Mouse (Mus musculus) retina, postnatal 1 day (tissue): ENCODE measurements at regions not wholly inside any gene's neighbourhood (a gene's known extent, or its start where the extent isn't known, plus 50 kb on each side); places are given as distances from the start of the nearest gene placed in this dataset.
A peak's percentile ranks its signal among the peaks of the same experiment; 100 is the strongest.

Experiments
- DNase-seq: peaks from one replicate; pipeline ENCODE4 v3.0.0-alpha.2; 2012

- peak; percentile 32 for DNase-seq
These were observed 2780.3 kb upstream of the Gm7489 start for GRCm38 (mm10) chr15:51104362-51104761.

- peak; percentile 2 for DNase-seq
These were observed 2779.9 kb upstream of the Gm7489 start for GRCm38 (mm10) chr15:51104796-51105195.

- peak; percentile 39 for DNase-seq
These were observed 2779.2 kb upstream of the Gm7489 start for GRCm38 (mm10) chr15:51105359-51106008.

GRCm38 (mm10) chr15:51110186-51110585, 2774.5 kb upstream of the Gm7489 start:
- DNase-seq, result no peak

GRCm38 (mm10) chr15:51125896-51126295, 2758.8 kb upstream of the Gm7489 start:
- no peak for DNase-seq

GRCm38 (mm10) chr15:51131017-51131416, 2753.7 kb upstream of the Gm7489 start:
- DNase-seq, result no peak

GRCm38 (mm10) chr15:51136121-51136520, 2748.6 kb upstream of the Gm7489 start:
- DNase-seq, result no peak

- DNase-seq, result no peak
These were observed 2745.2 kb upstream of the Gm7489 start for GRCm38 (mm10) chr15:51139507-51139906.

- DNase-seq, result no peak
These were observed 2710.6 kb upstream of the Gm7489 start for GRCm38 (mm10) chr15:51173976-51174620.

- no peak for DNase-seq
These were observed 2708.2 kb upstream of the Gm7489 start for GRCm38 (mm10) chr15:51176466-51176865.

- no peak for DNase-seq
These were observed 2695.6 kb upstream of the Gm7489 start for GRCm38 (mm10) chr15:51189134-51189533.

- DNase-seq, result peak; percentile 2
These were observed 2687.1 kb upstream of the Gm7489 start for GRCm38 (mm10) chr15:51197466-51198158.

GRCm38 (mm10) chr15:51203351-51203750, 2681.4 kb upstream of the Gm7489 start:
- no peak for DNase-seq

GRCm38 (mm10) chr15:51206050-51206449, 2678.7 kb upstream of the Gm7489 start:
- DNase-seq, result no peak

- DNase-seq, result no peak
These were observed 2677.9 kb upstream of the Gm7489 start for GRCm38 (mm10) chr15:51206773-51207172.

- no peak for DNase-seq
These were observed 2649.8 kb upstream of the Gm7489 start for GRCm38 (mm10) chr15:51234873-51235272.

GRCm38 (mm10) chr15:51244596-51244995, 2640.1 kb upstream of the Gm7489 start:
- DNase-seq, result no peak

- no peak for DNase-seq
These were observed 2637.4 kb upstream of the Gm7489 start for GRCm38 (mm10) chr15:51247259-51247658.

GRCm38 (mm10) chr15:51248034-51248788, 2636.5 kb upstream of the Gm7489 start:
- DNase-seq, result no peak

- DNase-seq, result no peak
These were observed 2636.0 kb upstream of the Gm7489 start for GRCm38 (mm10) chr15:51248789-51249040.

- no peak for DNase-seq
These were observed 2630.6 kb upstream of the Gm7489 start for GRCm38 (mm10) chr15:51254143-51254542.

GRCm38 (mm10) chr15:51255203-51255615, 2629.5 kb upstream of the Gm7489 start:
- no peak for DNase-seq

- no peak for DNase-seq
These were observed 2628.0 kb upstream of the Gm7489 start for GRCm38 (mm10) chr15:51256681-51257080.
